8 mouse cellular contexts compared by ENCODE assay signal in genomic region chr5:142441332-142442044, GRCm38 (mm10). TPM values are rescaled to one million over a fixed set of nuclear protein-coding genes. Genes with fewer than 3 reads are reported as not detected.
DNase-seq lines count a peak whose midpoint lies in the region; ATAC-seq and TF ChIP-seq lines count a peak whose summit lies in the region.

No protein-coding gene starts in this region.

- H3K9me3 ChIP-seq in CH12.LX (replicated peaks; ENCODE audit: low read length), result no peaks in the 10 kb centered on the region
- H3K9me3 ChIP-seq in liver, embryonic 14.5 days (ENCODE audit: control insufficient read depth, low read length), result no peaks in the 10 kb centered on the region
- no peaks in the 10 kb centered on the region for H3K9me3 ChIP-seq in stomach, postnatal 0 days (ENCODE audit: control insufficient read depth, low read length)

- intact Hi-C loops in left cerebral cortex, postnatal 25 days (cut with DNase I), result loop anchor here (2.0 kb wide), 2 partner anchors 37 to 75 kb away; no protein-coding TSS in a partner anchor

- peak overlapping the region; percentile 4; the same call in 1 of the 2 replicates for H3K9ac ChIP-seq in CH12.LX (ENCODE audit: insufficient read depth, low read depth)
- H3K9ac ChIP-seq in liver, embryonic 14.5 days (replicated peaks), result peak overlapping the region; percentile 45
- peak overlapping the region; percentile 50 for H3K9ac ChIP-seq in stomach, postnatal 0 days (ENCODE audit: low read length)

- TF ChIP-seq EP300 in CH12.LX (IDR thresholded peaks at IDR 0.05; ENCODE audit: low read length), result no peak
- TF ChIP-seq EP300 in liver, embryonic 14.5 days (IDR thresholded peaks at IDR 0.05; ENCODE audit: low read depth), result no peak
- TF ChIP-seq EP300 in stomach, postnatal 0 days (optimal IDR thresholded peaks at IDR 0.05), result no peak

- WGBS in liver, embryonic 14.5 days (ENCODE audit: insufficient replicate concordance), result 34% methylated on average over 22 of the region's 22 CpGs
- WGBS in stomach, postnatal 0 days, result 31% methylated on average over 22 of the region's 22 CpGs

- no peaks in the 10 kb centered on the region for H3K27me3 ChIP-seq in CH12.LX (replicated peaks)
- no peaks in the 10 kb centered on the region for H3K27me3 ChIP-seq in liver, embryonic 14.5 days (ENCODE audit: control insufficient read depth, insufficient read depth, low read length)
- H3K27me3 ChIP-seq in stomach, postnatal 0 days (ENCODE audit: control insufficient read depth, insufficient read depth, low read length), result no peaks in the 10 kb centered on the region

- H3K36me3 ChIP-seq in CH12.LX (replicated peaks in 1 of 2; ENCODE audit: control insufficient read depth in 1 of 2, insufficient read depth in 1 of 2, low read length in 1 of 2), result peaks cover 7 to 76% of the 10 kb centered on the region in 2 experiments
- no peaks in the 10 kb centered on the region for H3K36me3 ChIP-seq in liver, embryonic 14.5 days (replicated peaks; ENCODE audit: control insufficient read depth, insufficient read depth, low read depth)
- no peaks in the 10 kb centered on the region for H3K36me3 ChIP-seq in stomach, postnatal 0 days (ENCODE audit: control insufficient read depth, insufficient read depth, low read length)

- H3K4me2 ChIP-seq in CH12.LX (ENCODE audit: insufficient read depth, low read depth, poor library complexity, severe bottlenecking), result peak overlapping the region; percentile 91
- peak overlapping the region; percentile 83 for H3K4me2 ChIP-seq in liver, embryonic 14.5 days (ENCODE audit: low read depth)
- peak overlapping the region; percentile 60 for H3K4me2 ChIP-seq in stomach, postnatal 0 days (replicated peaks; ENCODE audit: low read depth)

- peak overlapping the region; percentile 80 for H3K27ac ChIP-seq in CH12.LX (ENCODE audit: insufficient read depth, low read depth)
- H3K27ac ChIP-seq in liver, embryonic 14.5 days, result peak overlapping the region; percentile 89
- H3K27ac ChIP-seq in stomach, postnatal 0 days (replicated peaks), result peak overlapping the region; percentile 97

- peaks cover 24% of the 10 kb centered on the region for H3K79me2 ChIP-seq in CH12.LX (replicated peaks; ENCODE audit: control insufficient read depth, extremely low read depth, insufficient read depth, poor library complexity, severe bottlenecking)

- DNase-seq in frontal cortex, postnatal 25 days (ENCODE audit: low spot score in 2 of 2), result no peak
- DNase-seq in CH12.LX (ENCODE audit: extremely low read depth), result peak; percentile 66
- no peak for DNase-seq in liver, embryonic 14.5 days (ENCODE audit: low read depth in 3 of 3, low spot score in 3 of 3)
- peak; percentile 57 for DNase-seq in stomach, postnatal 0 days (ENCODE audit: low spot score)
- no peak for DNase-seq in left cerebral cortex, postnatal 25 days (ENCODE audit: low spot score in 2 of 2)
- DNase-seq in left cerebral cortex, adult 11 months (ENCODE audit: low spot score), result no peak

- no peak for TF ChIP-seq CTCF in CH12.LX (conservative IDR thresholded peaks at IDR 0.05 in 1 of 2, IDR thresholded peaks at IDR 0.05 in 1 of 2; ENCODE audit: low read depth in 2 of 2, low read length in 2 of 2)
- peak; percentile 12; the same call in 1 of the 2 replicates for TF ChIP-seq CTCF in liver, embryonic 14.5 days (IDR thresholded peaks at IDR 0.05; ENCODE audit: low read depth)
- TF ChIP-seq CTCF in stomach, postnatal 0 days (IDR thresholded peaks at IDR 0.05; ENCODE audit: low read depth), result no peak

- peaks cover 36 to 77% of the 10 kb centered on the region in 2 experiments for H3K4me1 ChIP-seq in CH12.LX (ENCODE audit: control insufficient read depth in 1 of 2, insufficient read depth in 2 of 2)
- H3K4me1 ChIP-seq in liver, embryonic 14.5 days (replicated peaks; ENCODE audit: control insufficient read depth in 2 of 2, insufficient read depth in 2 of 2, low read length in 1 of 2), result peaks cover 36 to 40% of the 10 kb centered on the region in 2 experiments
- H3K4me1 ChIP-seq in stomach, postnatal 0 days (replicated peaks; ENCODE audit: control insufficient read depth, insufficient read depth), result peaks cover 21% of the 10 kb centered on the region

- dilution Hi-C loops in CH12.LX (cut with MboI; ENCODE audit: extremely low pct_ligation_motif_present, extremely low pct_unique_long_range_greater_than_20kb, low sequenced_read_pairs), result no loop called here

- H3K4me3 ChIP-seq in CH12.LX (replicated peaks in 1 of 3; ENCODE audit: low read depth in 2 of 3, low read length in 2 of 3, poor library complexity in 1 of 3), result peak overlapping the region; percentile 29 to 45 (median 44)
- H3K4me3 ChIP-seq in liver, embryonic 14.5 days (ENCODE audit: insufficient read depth in 1 of 2, low read depth in 2 of 2, low read length in 2 of 2), result peak overlapping the region; percentile 54 to 60
- peak overlapping the region; percentile 17; the same call in 1 of the 2 replicates for H3K4me3 ChIP-seq in stomach, postnatal 0 days (ENCODE audit: low read depth, low read length)

- TF ChIP-seq RAD21 in CH12.LX (IDR thresholded peaks at IDR 0.05; ENCODE audit: low read depth, low read length), result no peak

- ATAC-seq in frontal cortex, adult (ENCODE audit: low TSS enrichment), result peak; percentile 10; the same call in 1 of the 2 replicates
- ATAC-seq in granulocyte monocyte progenitor cell, adult 5-6 weeks (replicated peaks; ENCODE audit: poor library complexity, severe bottlenecking), result peak; percentile 20
- no peak for ATAC-seq in liver, embryonic 14.5 days (ENCODE audit: insufficient read depth)
- ATAC-seq in stomach, postnatal 0 days (ENCODE audit: low FRiP score, low TSS enrichment), result 0 out of 2 replicates have a peak, but pooled peaks have one; percentile 6

- no peak for TF ChIP-seq POLR2A in CH12.LX (IDR thresholded peaks at IDR 0.05; ENCODE audit: low read depth, low read length)

- in situ Hi-C loops in CH12.LX (cut with MboI; ENCODE audit: low pct_ligation_motif_present, low pct_unique_long_range_greater_than_20kb, low sequenced_read_pairs), result loop anchor here (5.0 kb wide), 1 partner anchor 74 kb away; no protein-coding TSS in a partner anchor

TF ChIP-seq in CH12.LX, 34 proteins besides CTCF, POLR2A, EP300 and RAD21 (continues in another document):
- TF ChIP-seq GABPA (IDR thresholded peaks at IDR 0.05; ENCODE audit: insufficient replicate concordance, low read depth, low read length) (no peak), ETS1 (conservative IDR thresholded peaks at IDR 0.05; ENCODE audit: low read depth, low read length) (peak; percentile 56; the same call in 1 of the 2 replicates), JUN (IDR thresholded peaks at IDR 0.05; ENCODE audit: insufficient read depth, low read depth, low read length) (no peak), BHLHE40 (IDR thresholded peaks at IDR 0.05; ENCODE audit: low read depth, low read length) (peak; percentile 16; the same call in 1 of the 2 replicates), TBP (conservative IDR thresholded peaks at IDR 0.05; ENCODE audit: low read depth, low read length) (no peak), MAZ (IDR thresholded peaks at IDR 0.05; ENCODE audit: low read depth, low read length) (peak; percentile 66), NRF1 (IDR thresholded peaks at IDR 0.05; ENCODE audit: low read depth, low read length) (no peak), USF1 (IDR thresholded peaks at IDR 0.05; ENCODE audit: low read depth, low read length) (no peak), MEF2A (IDR thresholded peaks at IDR 0.05; ENCODE audit: borderline replicate concordance, low read depth, low read length) (peak; percentile 83; the same call in 1 of the 2 replicates), MXI1 (IDR thresholded peaks at IDR 0.05; ENCODE audit: low read depth, low read length) (peak; percentile 90), MAX (IDR thresholded peaks at IDR 0.05; ENCODE audit: low read length) (no peak), E2F4 (IDR thresholded peaks at IDR 0.05; ENCODE audit: insufficient replicate concordance, low read depth, low read length) (no peak), MAFK (IDR thresholded peaks at IDR 0.05; ENCODE audit: insufficient replicate concordance, low read length) (no peak), USF2 (conservative IDR thresholded peaks at IDR 0.05; ENCODE audit: low read depth, low read length) (no peak), IRF4 (IDR thresholded peaks at IDR 0.05; ENCODE audit: low read depth, low read length) (peak; percentile 34; the same call in 1 of the 2 replicates), SIN3A (IDR thresholded peaks at IDR 0.05; ENCODE audit: low read length) (peak; percentile 39), ELF1 (IDR thresholded peaks at IDR 0.05; ENCODE audit: low read depth, low read length) (no peak), HCFC1 (IDR thresholded peaks at IDR 0.05; ENCODE audit: low read depth, low read length) (no peak), RCOR1 (conservative IDR thresholded peaks at IDR 0.05; ENCODE audit: low read depth, low read length) (0 out of 2 replicates have a peak, but pooled peaks have one; percentile 43), ZKSCAN1 (IDR thresholded peaks at IDR 0.05; ENCODE audit: borderline replicate concordance, low read depth, low read length) (no peak), CHD2 (IDR thresholded peaks at IDR 0.05; ENCODE audit: low read length) (no peak), UBTF (IDR thresholded peaks at IDR 0.05; ENCODE audit: low read depth, low read length) (no peak; the same call in 1 of the 2 replicates)

RNA-seq across cellular contexts. Expression of gene Ap5z1, which starts 22.3 kb away (rescaled TPM):
- 11.3 and 11.8 TPM in 2 replicates for total RNA-seq in CH12.LX (2012; rRNA removed)
- total RNA-seq in CH12.LX (2014; rRNA removed), result 3.1 and 4.0 TPM in 2 replicates
- polyA plus RNA-seq in CH12.LX (2012; ENCODE audit: insufficient read length, low read depth), result 12.8 and 18.7 TPM in 2 replicates
- total RNA-seq in granulocyte monocyte progenitor cell, adult 5-6 weeks (2014; fragmentation: Nextera tagmentation), result 18.2 and 23.9 TPM in 2 replicates
- total RNA-seq in granulocyte monocyte progenitor cell, adult 5-6 weeks (2017), result 5.7 and 6.3 TPM in 2 replicates
- polyA plus RNA-seq in liver, embryonic 14.5 days (2012; rRNA removed), result 5.8 and 6.8 TPM in 2 replicates
- polyA plus RNA-seq in liver, embryonic 14.5 days (2014; fragmentation: Nextera tagmentation; extraction: Ambion mirVana), result 3.1 and 3.5 TPM in 2 replicates
- 4.2 and 5.0 TPM in 2 replicates for polyA plus RNA-seq in stomach, postnatal 0 days (2015; fragmentation: Nextera tagmentation; extraction: Ambion mirVana)
- total RNA-seq in left cerebral cortex, postnatal 25 days (2021), result 10 to 100 TPM; 19.0 TPM

RNA-seq across cellular contexts. Expression of gene Foxk1, which starts 40.2 kb away (rescaled TPM):
- total RNA-seq in CH12.LX (2012; rRNA removed) (10.9 and 11.3 TPM in 2 replicates), CH12.LX (2014; rRNA removed) (5.3 and 5.6 TPM in 2 replicates)
- 20.3 and 23.4 TPM in 2 replicates for polyA plus RNA-seq in CH12.LX (2012; ENCODE audit: insufficient read length, low read depth)
- total RNA-seq in granulocyte monocyte progenitor cell, adult 5-6 weeks (2014; fragmentation: Nextera tagmentation), result 18.2 and 19.0 TPM in 2 replicates
- 6.1 TPM in 2 replicates for total RNA-seq in granulocyte monocyte progenitor cell, adult 5-6 weeks (2017)
- polyA plus RNA-seq in liver, embryonic 14.5 days (2012; rRNA removed), result 2.4 TPM in 2 replicates
- 1.1 and 1.8 TPM in 2 replicates for polyA plus RNA-seq in liver, embryonic 14.5 days (2014; fragmentation: Nextera tagmentation; extraction: Ambion mirVana)
- polyA plus RNA-seq in stomach, postnatal 0 days (2015; fragmentation: Nextera tagmentation; extraction: Ambion mirVana), result 3.5 and 3.8 TPM in 2 replicates
- total RNA-seq in left cerebral cortex, postnatal 25 days (2021), result 10 to 100 TPM; 38.7 to 40.5 TPM

Comparison
In these comparisons a context has a peak if more than half of its experiments do, and no peak if none do; other contexts are left out.
1. DNase-seq: peak in CH12.LX (single experiment) and stomach, postnatal 0 days (single experiment); none in frontal cortex, postnatal 25 days (0 of 2), liver, embryonic 14.5 days (0 of 3), left cerebral cortex, postnatal 25 days (0 of 2) and left cerebral cortex, adult 11 months (single experiment).
2. Peak in every context shown above with its lines, with median percentiles within 50 percentile points of each other: H3K27ac ChIP-seq, H3K4me2 ChIP-seq, H3K4me3 ChIP-seq and H3K9ac ChIP-seq.